Mouse (Mus musculus) MEL (cell line): Measurements from ENCODE around the gene Dlg2.

Source experiments
- CHD1 ChIP-seq: IDR thresholded peaks from 2 replicates; pipeline ENCODE4 v1.6.1; 2012; ENCODE audit warnings: low read depth, mild to moderate bottlenecking, inconsistent platforms, low read length, improper control_type of control experiment
- CTCF ChIP-seq, 3 experiments: IDR thresholded peaks in 2 of 3; conservative IDR thresholded peaks in 1 of 3; 2 replicates each; pipeline ENCODE4 v1.5.1; 2011 to 2012; ENCODE audit warnings: low read length in 3 of 3, low read depth in 2 of 3, mild to moderate bottlenecking in 2 of 3, improper control_type of control experiment in 1 of 3, inconsistent platforms in 1 of 3, mixed read lengths in 1 of 3, moderate library complexity in 1 of 3; ENCODE audit not compliant: control insufficient read depth in 1 of 3, insufficient read depth in 1 of 3, poor library complexity in 1 of 3, severe bottlenecking in 1 of 3
- E2F4 ChIP-seq: IDR thresholded peaks from 2 replicates; pipeline ENCODE4 v1.6.1; 2011; ENCODE audit warnings: low read depth, low read length, improper control_type of control experiment, borderline replicate concordance
- NRF1 ChIP-seq: IDR thresholded peaks from 2 replicates; pipeline ENCODE4 v1.6.1; 2014; ENCODE audit warnings: low read depth, mild to moderate bottlenecking, inconsistent platforms, low read length, improper control_type of control experiment, moderate library complexity; ENCODE audit not compliant: poor library complexity, insufficient read depth, severe bottlenecking
- POLR2A ChIP-seq, 2 experiments: IDR thresholded peaks; 2 replicates each; pipeline ENCODE4 v1.6.1; 2011 to 2012; ENCODE audit warnings: low read length in 2 of 2, mild to moderate bottlenecking in 2 of 2, control low read depth in 1 of 2, improper control_type of control experiment in 1 of 2, low read depth in 1 of 2, moderate library complexity in 1 of 2; ENCODE audit not compliant: control insufficient read depth in 1 of 2, insufficient read depth in 1 of 2, poor library complexity in 1 of 2
- SIN3A ChIP-seq: IDR thresholded peaks from 2 replicates; pipeline ENCODE4 v1.6.1; 2012; ENCODE audit warnings: low read length, improper control_type of control experiment, inconsistent platforms
- ZNF384 ChIP-seq: IDR thresholded peaks from 2 replicates; pipeline ENCODE4 v1.6.1; 2012; ENCODE audit warnings: low read depth, mild to moderate bottlenecking, inconsistent platforms, low read length, improper control_type of control experiment

DNA sequence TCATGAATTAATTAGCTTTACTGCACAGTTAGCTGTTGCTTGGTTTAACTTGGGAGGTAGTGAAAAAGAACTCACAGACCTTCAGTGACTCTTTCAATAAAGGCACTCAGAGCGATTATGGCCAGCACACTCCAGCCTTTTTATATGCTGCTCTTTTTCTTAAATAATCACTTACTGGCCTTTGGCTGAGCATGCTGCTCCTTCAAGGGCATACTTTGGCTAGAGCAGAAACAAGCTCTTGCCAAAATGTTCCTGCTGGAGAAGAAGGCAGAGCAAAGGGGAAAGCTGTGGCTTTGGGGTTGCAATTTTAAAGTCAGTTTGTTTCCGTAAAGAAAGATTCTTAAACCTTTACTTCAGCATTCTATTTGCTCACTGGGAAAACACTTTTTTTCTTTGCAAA lies 1308.1 kb downstream of the Dlg2 start:
- no peak for TF ChIP-seq ZNF384
- TF ChIP-seq CHD1: no peak
- TF ChIP-seq NRF1: no peak
- TF ChIP-seq POLR2A (IDR thresholded peaks at IDR 0.05; ENCODE audit: control insufficient read depth in 1 of 2, insufficient read depth in 1 of 2, low read depth in 1 of 2, low read length in 2 of 2, poor library complexity in 1 of 2): no peak
- TF ChIP-seq CTCF (IDR thresholded peaks at IDR 0.05 in 2 of 3, conservative IDR thresholded peaks at IDR 0.05 in 1 of 3; ENCODE audit: control insufficient read depth in 1 of 3, insufficient read depth in 1 of 3, low read depth in 2 of 3, low read length in 3 of 3, poor library complexity in 1 of 3, severe bottlenecking in 1 of 3): no peak
- no peak for TF ChIP-seq E2F4
- TF ChIP-seq SIN3A: no peak
